Mouse (Mus musculus): ENCODE results near the gene Tmem63b. TPM values are rescaled to one million over a fixed set of nuclear protein-coding genes. Genes with fewer than 3 reads are reported as not detected.

Tmem63b gene
- polyA plus RNA-seq, 1 experiment from 2014 or later = 88.2 TPM

GRCm38 (mm10) chr17:45663106-45663919 lies 23.4 kb downstream of the Tmem63b start:
- Histone ChIP-seq H3K4me1 (ENCODE audit: insufficient read depth, low read depth, low read length) (no peaks in the 10 kb centered on the region), H3K27ac (ENCODE audit: low read length) (no peak overlapping the region), H3K36me3 (ENCODE audit: insufficient read depth, low read length) (peaks cover 15% of the 10 kb centered on the region; the same call in 1 of the 2 replicates), H3K27me3 (replicated peaks; ENCODE audit: insufficient read depth, low read length) (no peaks in the 10 kb centered on the region), H3K4me2 (replicated peaks; ENCODE audit: low read depth, low read length) (no peak overlapping the region), H3K9me3 (ENCODE audit: low read length) (no peaks in the 10 kb centered on the region), H3K4me3 (ENCODE audit: low read depth, low read length) (no peak overlapping the region), H3K9ac (replicated peaks; ENCODE audit: low read depth) (no peak overlapping the region)
- DNase-seq (ENCODE audit: low spot score) = peak; percentile 60
- 27% methylated on average over 27 of the region's 27 CpGs for WGBS
- ATAC-seq = peak; percentile 70
- TF ChIP-seq CTCF (IDR thresholded peaks at IDR 0.05) = peak; percentile 93
- TF ChIP-seq EP300 (IDR thresholded peaks at IDR 0.05) = no peak

- Histone ChIP-seq H3K9ac (replicated peaks; ENCODE audit: low read depth) (no peak within 1 kb of the TSS), H3K27ac (ENCODE audit: low read length) (no peak within 1 kb of the TSS), H3K9me3 (ENCODE audit: low read length) (no peaks in the 10 kb centered on the region), H3K36me3 (ENCODE audit: insufficient read depth, low read length) (peaks cover 6% of the 10 kb centered on the region; the same call in 1 of the 2 replicates), H3K4me1 (ENCODE audit: insufficient read depth, low read depth, low read length) (no peaks in the 10 kb centered on the region), H3K4me2 (replicated peaks; ENCODE audit: low read depth, low read length) (no peak within 1 kb of the TSS), H3K27me3 (replicated peaks; ENCODE audit: insufficient read depth, low read length) (no peaks in the 10 kb centered on the region), H3K4me3 (ENCODE audit: low read depth, low read length) (no peak within 1 kb of the TSS)
- no peak for TF ChIP-seq EP300 (IDR thresholded peaks at IDR 0.05)
- TF ChIP-seq CTCF (IDR thresholded peaks at IDR 0.05) = no peak
- ATAC-seq = no peak
- WGBS = 88% methylated on average over 4 of the region's 4 CpGs
- DNase-seq (ENCODE audit: low spot score) = no peak
These were observed 27.5 kb downstream of the Tmem63b start, which contains the start of gene Capn11 for GRCm38 (mm10) chr17:45659225-45659624. Gene Capn11 (minus strand): TSS chr17:45659325.

GRCm38 (mm10) chr17:45655820-45656219 lies 30.9 kb downstream of the Tmem63b start:
- Histone ChIP-seq H3K27ac (ENCODE audit: low read length) (no peak overlapping the region), H3K27me3 (replicated peaks; ENCODE audit: insufficient read depth, low read length) (no peaks in the 10 kb centered on the region), H3K9ac (replicated peaks; ENCODE audit: low read depth) (no peak overlapping the region), H3K4me3 (ENCODE audit: low read depth, low read length) (no peak overlapping the region), H3K9me3 (ENCODE audit: low read length) (no peaks in the 10 kb centered on the region), H3K4me1 (ENCODE audit: insufficient read depth, low read depth, low read length) (no peaks in the 10 kb centered on the region), H3K4me2 (replicated peaks; ENCODE audit: low read depth, low read length) (no peak overlapping the region), H3K36me3 (ENCODE audit: insufficient read depth, low read length) (no peaks in the 10 kb centered on the region)
- no peak for TF ChIP-seq EP300 (IDR thresholded peaks at IDR 0.05)
- TF ChIP-seq CTCF (IDR thresholded peaks at IDR 0.05) = peak; percentile 65
- peak; percentile 30; the same call in 1 of the 2 replicates for ATAC-seq
- no peak for DNase-seq (ENCODE audit: low spot score)
- WGBS = 30% methylated on average over 6 of the region's 6 CpGs

- Histone ChIP-seq H3K4me3 (ENCODE audit: low read depth, low read length) (no peak overlapping the region), H3K4me1 (ENCODE audit: insufficient read depth, low read depth, low read length) (no peaks in the 10 kb centered on the region), H3K9ac (replicated peaks; ENCODE audit: low read depth) (no peak overlapping the region), H3K27me3 (replicated peaks; ENCODE audit: insufficient read depth, low read length) (no peaks in the 10 kb centered on the region), H3K9me3 (ENCODE audit: low read length) (no peaks in the 10 kb centered on the region), H3K4me2 (replicated peaks; ENCODE audit: low read depth, low read length) (no peak overlapping the region), H3K36me3 (ENCODE audit: insufficient read depth, low read length) (no peaks in the 10 kb centered on the region), H3K27ac (ENCODE audit: low read length) (no peak overlapping the region)
- ATAC-seq (no peak), DNase-seq (ENCODE audit: low spot score) (no peak)
- 57% methylated on average over 7 of the region's 7 CpGs for WGBS
- no peak for TF ChIP-seq CTCF (IDR thresholded peaks at IDR 0.05)
- no peak for TF ChIP-seq EP300 (IDR thresholded peaks at IDR 0.05)
These were observed 33.5 kb downstream of the Tmem63b start for GRCm38 (mm10) chr17:45653233-45653632.

- Histone ChIP-seq H3K27ac (ENCODE audit: low read length) (no peak overlapping the region), H3K4me1 (ENCODE audit: insufficient read depth, low read depth, low read length) (no peaks in the 10 kb centered on the region), H3K36me3 (ENCODE audit: insufficient read depth, low read length) (no peaks in the 10 kb centered on the region), H3K4me2 (replicated peaks; ENCODE audit: low read depth, low read length) (no peak overlapping the region), H3K4me3 (ENCODE audit: low read depth, low read length) (no peak overlapping the region), H3K9me3 (ENCODE audit: low read length) (no peaks in the 10 kb centered on the region), H3K27me3 (replicated peaks; ENCODE audit: insufficient read depth, low read length) (no peaks in the 10 kb centered on the region), H3K9ac (replicated peaks; ENCODE audit: low read depth) (no peak overlapping the region)
- 72% methylated on average over 4 of the region's 4 CpGs for WGBS
- DNase-seq (ENCODE audit: low spot score) = no peak
- ATAC-seq = no peak
- TF ChIP-seq EP300 (IDR thresholded peaks at IDR 0.05) = no peak
- TF ChIP-seq CTCF (IDR thresholded peaks at IDR 0.05) = peak; percentile 36; the same call in 1 of the 2 replicates
These were observed 42.5 kb downstream of the Tmem63b start for GRCm38 (mm10) chr17:45644185-45644584.

- DNase-seq (ENCODE audit: low spot score) (peak; percentile 80), ATAC-seq (peak; percentile 32)
- Histone ChIP-seq H3K36me3 (ENCODE audit: insufficient read depth, low read length) (no peaks in the 10 kb centered on the region), H3K27ac (ENCODE audit: low read length) (no peak overlapping the region), H3K9me3 (ENCODE audit: low read length) (no peaks in the 10 kb centered on the region), H3K4me3 (ENCODE audit: low read depth, low read length) (no peak overlapping the region), H3K9ac (replicated peaks; ENCODE audit: low read depth) (no peak overlapping the region), H3K4me1 (ENCODE audit: insufficient read depth, low read depth, low read length) (no peaks in the 10 kb centered on the region), H3K27me3 (replicated peaks; ENCODE audit: insufficient read depth, low read length) (no peaks in the 10 kb centered on the region), H3K4me2 (replicated peaks; ENCODE audit: low read depth, low read length) (no peak overlapping the region)
- TF ChIP-seq CTCF (IDR thresholded peaks at IDR 0.05) = peak; percentile 93
- TF ChIP-seq EP300 (IDR thresholded peaks at IDR 0.05) = no peak
- WGBS = 22% methylated on average over 12 of the region's 12 CpGs
These were observed 44.0 kb downstream of the Tmem63b start for GRCm38 (mm10) chr17:45642701-45643100.

All from lung, postnatal 0 days (tissue).